Mouse (Mus musculus) adrenal gland, postnatal 14 days (tissue): ENCODE data around the gene Ccdc152. TPM values are rescaled to one million over a fixed set of nuclear protein-coding genes. Genes with fewer than 3 reads are reported as not detected.

Source experiments
- DNase-seq: peaks from one replicate; pipeline ENCODE4 v3.0.0; 2021; ENCODE audit warnings: mixed read lengths
- long read RNA-seq, 2 experiments: library from polyadenylated mRNA; stranded (forward); transcript quantifications; one replicate each; pipeline ENCODE4 v2.0.0; 2021
- total RNA-seq: library from RNA; stranded (reverse); gene quantifications from 2 replicates; pipeline ENCODE4 v1.2.3, GENCODE M21; 2021

Gene Ccdc152
- total RNA-seq = not detected in 2 replicates
- long read RNA-seq, experiment 1 = 0 reads
- long read RNA-seq, experiment 2, partial matches to known transcripts = 0 of 1 reads
- long read RNA-seq, experiment 2, other reads (novel, unspliced or antisense) = 0 of 1 reads

DNA sequence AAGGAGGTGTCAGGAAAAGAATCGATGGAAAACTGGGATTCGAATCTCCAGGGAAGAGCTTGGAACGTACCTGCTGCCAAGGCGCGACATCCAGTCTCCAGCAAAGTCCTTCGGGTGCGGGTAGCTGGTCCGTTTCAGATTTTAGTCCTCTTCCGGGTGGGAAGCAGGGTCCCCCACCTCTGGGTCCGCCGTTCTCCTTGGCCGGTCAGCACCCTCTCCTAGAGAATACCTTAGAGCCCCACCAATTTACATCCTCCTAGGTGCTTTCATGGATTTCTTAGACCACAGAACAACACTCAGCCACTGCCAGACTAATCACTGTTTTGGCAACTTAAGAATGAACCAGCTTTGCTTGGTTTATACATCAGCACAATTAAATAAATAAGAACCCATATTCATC, at the start of gene Ccdc152:
Ccdc152 (minus strand) TSS at position 101 of the 400 bp plus-strand sequence.
- no peak for DNase-seq

DNA sequence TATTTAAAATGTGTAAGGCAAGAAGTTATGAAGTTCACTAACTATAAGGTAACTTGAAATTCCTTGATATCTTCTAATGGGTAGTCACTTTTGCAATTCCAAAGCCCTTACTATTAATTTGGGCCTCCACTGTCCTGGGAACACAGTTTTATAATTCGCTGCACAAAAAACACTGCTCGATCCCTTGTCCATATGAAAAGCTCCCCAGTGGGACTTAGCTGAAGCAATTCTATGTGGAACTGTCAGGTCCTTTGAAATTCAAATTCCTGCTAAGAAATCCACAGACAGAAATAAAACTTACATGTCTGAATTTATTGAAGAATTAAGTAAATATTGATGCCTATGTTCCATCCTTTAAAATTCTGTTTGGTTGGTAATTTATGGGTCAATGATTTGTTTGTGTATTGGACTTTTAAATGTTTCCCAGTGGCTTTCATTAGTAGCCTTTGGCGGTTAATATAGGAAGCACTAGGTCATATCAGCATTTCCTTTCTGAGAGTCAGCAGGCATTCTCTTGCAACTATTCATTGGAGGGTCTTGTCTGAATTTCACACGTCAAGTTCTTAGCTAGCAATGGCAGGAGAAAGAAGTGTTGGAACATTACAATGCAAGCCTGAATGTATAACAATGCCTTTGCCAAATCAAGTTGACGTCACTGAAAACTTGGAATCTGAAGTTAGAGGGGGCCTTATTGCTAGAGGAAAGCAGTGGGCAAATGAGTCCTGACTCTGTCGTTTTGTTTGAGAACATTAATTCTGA, 46.2 kb upstream of the Ccdc152 start:
- DNase-seq = no peak

DNA sequence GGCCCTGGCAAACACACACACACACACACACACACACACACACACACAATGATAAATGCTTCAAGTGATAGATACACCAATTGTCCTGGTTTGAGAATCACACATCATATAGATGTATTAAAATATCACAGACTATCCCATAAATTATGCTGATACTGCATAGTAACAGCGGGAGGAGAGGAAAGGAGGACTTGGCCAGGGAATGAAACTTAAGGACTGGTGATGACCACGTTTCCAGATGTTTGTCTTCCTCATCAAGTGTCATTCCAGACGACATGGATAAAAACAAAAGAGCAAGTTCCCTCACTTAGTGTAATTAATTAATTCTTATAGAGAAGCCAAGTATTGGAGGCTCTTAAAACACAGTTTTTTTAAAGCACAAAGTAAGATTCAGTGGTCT, 43.4 kb upstream of the Ccdc152 start:
- DNase-seq = no peak

DNA sequence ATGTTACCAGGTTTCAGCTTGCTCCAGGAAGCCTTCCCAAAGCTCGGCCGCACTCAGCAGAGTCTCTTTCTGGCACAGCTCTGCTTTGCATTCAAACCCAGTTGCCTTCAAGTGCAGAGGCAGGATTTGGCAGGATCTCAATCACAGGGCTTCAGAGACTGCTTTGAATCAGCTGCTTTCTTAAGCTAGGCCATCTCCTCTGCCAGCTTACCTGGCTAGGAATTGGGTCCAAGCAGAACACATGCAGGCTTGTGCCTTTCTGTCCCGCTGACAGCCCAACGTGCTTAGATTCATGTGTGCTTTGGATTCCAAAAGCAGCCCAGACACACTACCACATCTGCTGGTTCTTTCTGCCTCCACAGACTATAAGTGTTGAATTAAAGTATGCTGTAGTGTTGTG, 41.2 kb upstream of the Ccdc152 start:
- no peak for DNase-seq

DNA sequence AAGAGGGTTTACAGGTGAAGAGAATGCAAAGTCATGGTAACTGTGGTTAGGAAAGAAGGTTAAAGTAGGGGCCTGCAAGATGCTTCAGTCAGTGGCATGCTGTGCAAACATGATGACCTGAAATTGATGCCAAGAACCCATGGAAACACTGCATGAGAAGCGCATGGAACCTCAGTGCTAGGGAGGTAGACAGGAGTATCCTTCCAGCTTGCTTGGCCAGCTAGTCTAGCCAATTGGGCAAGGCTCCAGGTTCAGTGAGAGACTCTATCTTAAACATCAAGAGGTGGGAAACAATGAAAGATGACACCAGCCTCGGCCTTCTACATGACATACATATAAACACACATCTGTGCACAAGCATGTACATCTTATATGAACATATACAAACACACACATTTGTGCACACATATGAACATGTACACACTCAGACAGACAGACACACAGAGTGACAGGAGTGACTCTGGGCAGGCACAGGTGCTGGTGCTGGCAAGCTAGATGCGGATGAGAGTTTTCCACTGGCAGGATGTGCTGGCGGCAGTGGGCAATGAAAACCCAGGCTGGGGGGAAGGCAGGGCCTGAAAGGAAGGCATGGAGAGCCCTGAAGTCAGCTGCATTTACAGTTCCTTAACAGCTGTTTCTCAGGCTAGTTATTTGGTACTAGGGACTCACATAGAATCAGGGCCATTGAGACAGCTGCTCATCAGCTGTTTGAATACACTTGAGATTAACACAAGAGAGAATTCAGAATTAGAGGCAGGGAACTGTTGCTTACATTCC, 38.7 kb upstream of the Ccdc152 start:
- DNase-seq = no peak

DNA sequence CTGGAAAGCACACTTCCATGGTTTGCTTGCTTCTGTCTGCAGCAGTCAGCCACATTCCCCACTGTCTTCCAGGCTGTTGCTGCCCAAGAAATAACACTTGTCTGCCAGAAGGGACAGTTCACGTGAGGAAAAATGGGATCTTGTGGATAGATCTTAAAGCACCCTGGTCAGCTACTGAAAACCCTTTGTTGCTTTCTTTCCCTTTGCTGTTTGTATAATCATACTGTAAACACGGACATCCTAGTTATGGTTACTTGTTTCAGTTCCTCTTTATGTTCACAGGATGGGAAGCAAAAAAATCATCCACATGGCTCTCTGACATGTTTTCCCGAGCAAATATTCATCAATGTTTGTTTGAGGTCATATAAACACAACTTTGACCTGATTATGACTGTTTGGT, 36.5 kb upstream of the Ccdc152 start:
- DNase-seq = no peak

DNA sequence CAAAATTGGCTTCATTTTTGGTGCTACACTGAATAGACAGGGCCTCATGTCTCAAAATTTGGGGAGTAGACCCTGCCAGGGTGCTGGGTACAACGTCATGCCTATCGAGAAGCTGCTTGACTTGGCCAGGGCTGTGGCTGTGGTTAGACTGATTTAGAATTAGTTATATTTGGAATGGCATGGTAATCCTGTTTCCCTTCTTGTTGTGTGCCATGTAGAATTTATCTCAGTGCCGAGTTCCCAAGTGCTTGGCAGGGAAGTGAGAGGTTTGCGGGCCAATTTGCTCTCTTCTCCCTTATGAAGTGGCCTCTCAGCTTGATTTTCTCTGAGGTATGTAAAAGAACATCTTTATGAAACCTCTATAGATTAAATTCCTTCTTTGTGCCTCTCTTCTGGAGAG, 29.2 kb upstream of the Ccdc152 start:
- DNase-seq = no peak

DNA sequence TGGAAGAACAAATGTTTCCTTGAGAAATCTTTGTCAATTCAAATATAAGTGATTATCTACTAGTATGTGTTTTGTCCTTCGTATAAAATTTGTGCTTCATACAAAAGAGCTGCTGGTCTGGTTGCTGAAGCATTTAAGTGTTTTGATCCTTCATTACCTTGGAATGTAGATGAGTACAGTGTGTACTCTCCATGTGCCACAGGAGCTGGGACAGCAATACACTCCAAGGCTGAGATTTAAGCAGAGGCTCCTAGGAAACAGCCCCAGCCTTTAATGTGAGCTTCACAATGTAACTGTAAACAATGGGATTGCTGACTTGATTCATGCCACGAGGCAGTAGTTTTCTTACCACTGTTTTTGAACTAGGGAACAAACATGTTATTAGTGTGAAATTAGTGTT, 28.5 kb upstream of the Ccdc152 start:
- no peak for DNase-seq

DNA sequence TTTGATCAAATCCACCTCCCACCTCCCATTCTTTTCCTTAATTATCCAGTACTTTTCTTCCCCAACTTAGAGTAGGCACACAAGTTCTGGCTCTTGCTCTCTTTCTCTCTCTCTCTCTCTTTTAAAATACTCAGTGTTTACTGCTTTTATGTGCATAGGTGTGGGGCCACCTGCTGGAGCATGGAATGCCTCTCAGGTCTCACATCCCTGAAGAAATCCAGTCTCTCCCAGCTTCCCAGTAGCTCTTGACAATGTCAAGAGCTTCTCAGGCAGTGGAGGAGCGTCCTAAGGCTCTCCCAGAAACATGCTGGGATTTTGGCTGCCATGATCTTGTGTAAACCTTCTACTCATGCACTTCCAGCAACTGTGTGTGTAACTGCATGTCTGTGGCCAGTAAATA, 27.0 kb upstream of the Ccdc152 start:
- DNase-seq = no peak

DNA sequence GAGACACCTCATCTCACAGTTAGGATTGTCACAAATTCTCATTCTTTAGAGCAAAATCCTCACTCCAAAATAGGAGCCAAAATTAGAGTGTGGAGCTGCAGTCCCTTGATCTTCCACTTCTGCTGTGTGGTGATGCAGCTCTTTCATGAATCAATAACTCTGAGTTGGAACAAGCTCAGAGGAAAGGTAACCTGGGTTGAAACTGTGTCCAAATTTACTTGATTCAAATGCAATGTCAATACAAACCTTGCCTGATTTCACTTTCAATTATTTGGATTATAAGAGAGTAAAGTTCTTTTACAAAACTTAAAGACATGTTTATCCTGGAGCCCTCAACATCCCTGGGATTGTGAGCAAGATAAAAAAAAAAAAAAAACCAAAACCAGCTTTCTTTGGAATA, 19.7 kb upstream of the Ccdc152 start:
- no peak for DNase-seq

DNA sequence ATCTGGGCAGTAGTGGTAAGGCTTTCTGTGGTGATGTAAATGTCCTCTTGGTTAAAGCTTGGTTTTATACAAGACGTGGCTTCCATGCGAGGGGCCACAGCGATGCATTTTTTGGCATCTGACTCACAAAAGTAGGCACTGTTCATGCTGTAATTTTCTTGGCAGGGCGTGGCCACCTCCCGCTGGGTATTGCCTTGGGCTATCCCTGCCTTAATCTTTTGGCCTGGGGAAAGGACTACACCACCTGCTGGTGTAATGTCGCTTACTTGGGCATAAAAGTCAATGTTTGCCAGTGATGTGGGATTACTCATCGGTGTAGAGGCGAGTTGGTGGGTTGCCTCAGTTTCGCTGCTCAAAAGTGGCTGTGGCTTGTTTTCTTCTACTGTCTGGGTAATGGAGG, 16.6 kb upstream of the Ccdc152 start:
- DNase-seq = no peak

DNA sequence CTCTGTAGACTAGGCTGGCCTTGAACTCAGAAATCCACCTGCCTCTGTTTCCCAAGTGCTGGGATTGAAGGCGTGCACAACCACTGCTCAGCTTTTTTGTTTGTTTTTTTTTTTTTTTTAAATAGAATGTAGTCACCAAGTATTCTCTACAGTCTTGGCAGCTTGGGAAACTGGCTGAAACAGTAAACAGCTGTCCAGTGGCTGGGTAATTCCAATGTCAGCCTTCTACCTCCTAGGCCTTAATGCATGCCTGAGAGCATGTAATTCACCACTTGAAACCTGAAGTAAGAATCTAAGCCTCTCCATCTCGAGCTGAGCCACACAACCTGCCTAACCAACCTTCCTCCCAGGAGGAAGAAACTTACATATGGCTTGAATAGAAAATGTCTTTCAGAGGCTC, 13.3 kb upstream of the Ccdc152 start:
- no peak for DNase-seq

DNA sequence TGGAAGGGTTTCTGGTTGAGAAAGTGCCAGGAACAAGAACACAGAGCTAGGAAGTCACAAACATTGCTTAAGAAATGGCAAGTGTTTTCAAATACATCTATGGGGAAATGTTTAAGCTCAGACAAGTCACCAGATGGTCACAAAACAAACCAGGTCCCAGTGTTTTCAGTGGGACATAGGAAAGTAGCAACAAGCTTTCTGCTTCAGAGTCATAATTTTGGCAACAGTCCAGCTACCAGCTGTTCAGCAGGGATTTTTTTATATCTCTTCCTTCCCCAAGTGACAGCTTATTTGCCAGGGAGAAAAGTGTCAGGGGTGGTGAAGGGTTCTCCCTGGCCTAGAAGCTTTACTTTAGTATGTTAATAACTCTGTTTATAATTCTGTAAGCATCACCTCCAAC, 9.6 kb upstream of the Ccdc152 start:
- no peak for DNase-seq

DNA sequence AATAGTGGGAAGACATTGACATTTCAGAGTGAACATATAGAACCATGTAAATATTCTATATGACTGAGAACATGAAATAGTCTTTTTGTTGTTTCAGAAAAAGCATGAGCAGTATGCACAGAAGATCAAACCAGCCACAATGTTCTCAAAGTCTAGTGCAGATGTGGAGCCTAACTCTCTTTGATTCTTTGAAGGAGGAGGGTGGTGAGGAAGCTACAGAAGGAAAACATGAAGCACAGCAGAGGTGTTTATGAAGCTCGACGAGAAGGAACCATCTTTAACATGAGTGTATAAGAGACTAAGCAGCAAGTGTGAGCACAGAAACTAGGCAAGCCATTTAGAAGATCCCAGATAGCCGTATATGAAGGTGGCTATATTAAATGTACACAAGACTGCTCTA, 6.5 kb upstream of the Ccdc152 start:
- DNase-seq = no peak

DNA sequence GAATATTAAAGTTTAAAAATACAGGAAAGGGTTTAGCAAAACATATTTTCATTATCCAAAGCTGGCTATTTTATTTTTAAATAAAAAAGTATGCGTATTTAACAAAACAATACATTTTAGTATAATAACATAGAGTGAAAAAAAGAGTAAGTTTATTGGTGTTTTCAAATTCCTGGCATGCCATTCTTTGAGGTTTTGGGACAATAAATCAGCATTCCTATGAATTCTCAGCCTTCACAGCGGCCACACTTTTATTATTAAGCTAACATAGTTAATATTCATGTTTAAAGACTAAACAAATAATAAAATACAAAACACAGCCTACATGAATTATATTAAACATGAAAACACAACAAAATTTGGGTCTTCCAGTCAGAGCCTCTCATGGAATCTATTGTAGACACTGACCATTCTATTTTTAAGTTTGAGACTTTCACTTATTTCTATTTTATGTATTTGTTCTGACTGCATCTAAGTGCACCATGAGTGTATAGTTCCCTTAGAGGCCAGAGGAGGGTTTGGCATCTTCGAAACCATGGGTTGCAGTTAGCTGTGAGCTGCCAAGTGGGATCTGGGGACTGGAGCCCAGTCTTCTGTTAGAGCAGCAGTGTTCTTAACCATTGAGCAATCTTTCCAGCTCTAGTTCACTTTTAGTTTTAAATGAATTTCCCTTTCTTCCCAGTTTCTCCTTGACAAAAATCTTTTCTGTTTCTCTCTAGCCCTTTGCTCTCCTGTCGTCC, 2.8 kb downstream of the Ccdc152 start:
- DNase-seq = no peak

DNA sequence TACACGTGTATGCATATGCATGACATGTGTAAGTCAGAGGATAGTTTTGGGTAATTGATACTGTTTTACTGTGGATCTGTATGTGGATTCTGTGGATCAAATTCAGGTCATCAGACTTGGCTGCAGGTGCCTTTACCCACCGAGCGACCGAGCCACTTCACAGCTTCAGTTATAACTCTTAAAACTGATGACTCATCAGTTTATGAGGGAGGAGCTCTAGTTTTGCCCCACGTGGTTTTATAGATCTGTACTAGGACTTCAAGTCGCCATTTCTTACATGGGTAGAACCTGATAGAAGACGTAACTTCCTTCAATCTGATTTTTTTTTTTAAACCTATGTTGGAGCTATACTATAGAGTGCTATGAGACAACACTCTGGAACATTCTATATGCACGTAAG, 5.7 kb downstream of the Ccdc152 start:
- DNase-seq = no peak

DNA sequence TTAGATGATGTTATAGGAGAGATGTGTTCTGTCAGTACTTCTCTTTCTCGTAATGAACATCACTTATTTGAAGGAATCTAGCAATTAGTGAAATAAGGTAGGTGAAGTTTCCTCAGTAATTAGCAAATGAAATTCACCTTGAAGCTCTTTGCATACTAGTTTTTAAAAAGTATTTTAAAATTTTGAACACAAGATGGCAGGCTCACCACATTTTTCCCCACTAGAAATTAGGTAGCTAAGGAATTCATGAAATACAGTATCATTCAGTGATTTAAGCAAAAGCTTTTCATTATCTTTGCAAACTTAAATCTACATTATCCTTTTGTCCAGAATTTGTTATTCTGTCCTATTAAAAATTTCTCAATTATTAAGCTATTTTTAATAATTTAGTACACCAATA, 7.3 kb downstream of the Ccdc152 start:
- DNase-seq = no peak

DNA sequence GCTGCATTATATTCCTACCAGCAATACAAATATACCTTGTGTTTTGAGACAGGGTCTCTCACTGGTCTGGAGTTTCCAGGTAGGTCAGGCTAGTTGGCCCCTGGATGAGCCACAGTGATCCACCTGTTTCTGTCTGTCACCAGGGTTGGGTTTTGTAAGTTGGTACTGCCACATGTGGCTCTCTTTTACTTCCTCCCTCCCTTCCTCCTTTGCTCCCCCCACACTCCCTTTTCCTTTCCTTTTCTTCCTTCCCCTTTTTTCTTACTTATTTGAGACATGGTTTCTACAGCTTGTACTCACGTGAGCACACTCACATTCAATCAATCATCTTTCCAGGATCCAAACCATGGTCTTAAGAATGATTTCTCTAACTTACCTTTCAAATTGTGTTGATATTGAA, 9.8 kb downstream of the Ccdc152 start:
- no peak for DNase-seq

DNA sequence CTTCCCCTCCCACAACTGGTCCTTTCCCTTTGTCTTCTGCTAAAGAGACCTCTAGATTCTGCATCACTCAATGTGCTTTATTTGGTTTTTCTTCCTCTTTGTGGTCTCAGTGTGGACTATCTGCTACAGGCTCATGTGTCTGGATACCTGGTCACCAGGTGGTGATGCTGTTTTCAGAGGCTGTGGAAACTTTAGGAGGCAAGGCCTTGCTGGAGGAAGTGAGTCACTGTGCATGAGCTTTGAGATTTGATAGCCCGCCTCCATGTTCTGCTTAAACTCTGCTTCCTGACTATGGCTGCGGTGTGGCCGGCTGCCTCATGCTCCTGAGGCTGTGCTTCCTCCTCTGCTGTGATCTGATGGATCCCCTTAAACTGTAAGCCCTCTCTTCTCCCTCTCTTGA, 12.9 kb downstream of the Ccdc152 start:
- DNase-seq = no peak

DNA sequence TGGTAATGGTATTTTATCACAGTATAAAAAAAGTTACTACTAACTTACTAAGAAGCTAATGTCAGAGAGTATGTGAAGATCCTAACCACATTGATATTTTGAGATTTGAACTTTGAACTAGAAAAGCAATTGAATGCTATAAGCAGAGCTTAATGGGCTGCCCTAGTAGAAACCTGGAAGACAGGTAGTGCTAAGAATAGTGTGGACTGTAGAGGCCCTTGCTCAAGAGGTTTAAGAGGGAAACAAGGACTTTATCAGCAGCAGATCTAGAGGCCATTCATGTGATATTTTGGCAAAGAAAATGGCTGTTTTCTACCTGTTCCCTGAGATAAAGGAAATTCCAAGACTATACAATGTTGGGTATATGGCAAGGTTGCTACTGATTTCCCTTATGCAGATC, 17.3 kb downstream of the Ccdc152 start:
- DNase-seq = no peak

DNA sequence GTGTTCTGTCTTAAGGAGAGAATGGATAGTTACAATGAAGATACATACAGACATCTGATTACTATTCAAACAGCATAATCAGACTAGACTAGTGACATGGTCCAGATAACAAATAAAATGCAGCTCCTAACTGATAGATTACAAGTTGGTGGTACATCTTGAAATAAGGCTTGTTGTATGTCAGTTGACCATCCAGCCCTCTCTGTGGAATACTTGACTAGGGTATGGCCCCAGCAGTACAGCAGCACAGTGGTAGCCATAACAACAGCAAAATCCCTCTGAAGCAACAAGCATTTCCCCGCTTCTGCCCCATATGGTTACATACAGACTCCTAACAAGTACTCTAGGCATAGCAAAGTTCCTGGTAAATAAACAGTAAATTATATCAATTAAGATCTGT, 21.6 kb downstream of the Ccdc152 start:
- no peak for DNase-seq

DNA sequence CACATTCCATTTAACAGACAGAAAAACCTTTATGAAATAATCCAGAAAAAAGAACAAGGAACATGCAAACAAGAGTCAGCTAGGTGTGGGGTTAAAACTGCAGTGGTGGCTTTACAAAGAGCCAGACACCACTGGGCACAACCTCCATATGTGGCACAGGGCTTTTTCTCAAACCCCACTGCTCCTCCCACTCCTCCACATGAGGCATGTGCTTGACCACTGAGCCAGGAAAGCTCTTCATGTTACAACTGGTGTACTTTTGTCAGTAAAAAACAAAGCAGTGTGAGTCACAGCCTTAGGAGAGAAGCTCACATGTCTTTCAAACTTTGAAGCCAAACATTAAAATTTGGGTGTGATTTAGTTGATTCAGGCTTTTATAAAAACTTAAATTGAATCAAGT, 22.1 kb downstream of the Ccdc152 start:
- DNase-seq = no peak

DNA sequence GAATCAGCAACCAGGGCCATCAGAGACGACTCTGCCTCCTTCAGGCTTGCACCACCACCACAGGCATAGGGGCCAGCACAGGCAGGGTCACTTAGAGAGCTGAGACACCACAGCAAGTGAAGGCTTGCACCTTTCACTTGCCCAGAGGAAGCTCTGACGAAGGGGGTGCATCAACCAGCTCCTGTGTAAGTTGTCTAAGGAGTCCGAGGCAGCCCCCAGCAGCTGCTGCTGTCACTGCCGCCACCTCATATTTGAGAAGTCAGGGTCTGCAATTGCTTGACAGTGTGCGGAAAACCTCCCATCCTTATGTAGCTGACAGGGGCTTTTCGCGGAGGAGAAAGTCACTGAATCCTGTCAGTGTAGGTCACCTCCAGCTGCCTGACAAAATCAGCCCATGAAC, 24.1 kb downstream of the Ccdc152 start:
- DNase-seq = no peak
